ENCODE assay signal across 11 mouse cellular contexts in genomic region chr12:81108600-81109011, GRCm38 (mm10).
A peak's percentile ranks its signal among the peaks of the same experiment; 100 is the strongest.
DNase-seq lines count a peak whose midpoint lies in the region; ATAC-seq lines count a peak whose summit lies in the region.
"Had no signal": no experiment of that assay in that cellular context is flagged by ENCODE, and none has a peak within 500 bp of the region (broad histone marks: within the 10 kb centered on the region; RNA-seq: fewer than 3 reads in every experiment).

No protein-coding gene starts in this region.

- no peaks in the 10 kb centered on the region for H3K9me3 ChIP-seq in forebrain, embryonic 10.5 days
- no peaks in the 10 kb centered on the region for H3K9me3 ChIP-seq in forebrain, embryonic 15.5 days
- H3K9me3 ChIP-seq in liver, embryonic 13.5 days (replicated peaks) = no peaks in the 10 kb centered on the region
- no peaks in the 10 kb centered on the region for H3K9me3 ChIP-seq in midbrain, embryonic 13.5 days

- DNase-seq in forebrain, embryonic 10.5 days (ENCODE audit: extremely low spot score, low spot score) = peak; percentile 25
- peak; percentile 77 for DNase-seq in embryo, embryonic 10.5 days (ENCODE audit: low spot score)
- no peak for DNase-seq in liver, embryonic 13.5 days
- no peak for DNase-seq in layer of hippocampus, postnatal 25 days (ENCODE audit: extremely low spot score in 1 of 2, low spot score in 1 of 2)
- DNase-seq in left cerebral cortex, postnatal 14 days (ENCODE audit: low spot score in 2 of 2) = no peak
- no peak for DNase-seq in cerebellum, adult 9-11 months
- DNase-seq: gastrocnemius, postnatal 10 days had no signal

- H3K9ac ChIP-seq in forebrain, embryonic 15.5 days (replicated peaks) = no peak overlapping the region
- H3K9ac ChIP-seq in liver, embryonic 13.5 days = no peak overlapping the region
- H3K9ac ChIP-seq in midbrain, embryonic 13.5 days (replicated peaks) = no peak overlapping the region

- H3K27ac ChIP-seq in forebrain, embryonic 10.5 days = peak overlapping the region; percentile 62
- H3K27ac ChIP-seq in forebrain, embryonic 15.5 days (replicated peaks) = no peak overlapping the region
- peak overlapping the region; percentile 21 for H3K27ac ChIP-seq in liver, embryonic 13.5 days
- no peak overlapping the region for H3K27ac ChIP-seq in midbrain, embryonic 13.5 days
- H3K27ac ChIP-seq: kidney, postnatal 0 days had no signal

- H3K4me2 ChIP-seq in forebrain, embryonic 15.5 days (replicated peaks) = no peak overlapping the region
- no peak overlapping the region for H3K4me2 ChIP-seq in liver, embryonic 13.5 days
- no peak overlapping the region for H3K4me2 ChIP-seq in midbrain, embryonic 13.5 days (replicated peaks)

- no peak overlapping the region for H3K4me3 ChIP-seq in forebrain, embryonic 10.5 days
- no peak overlapping the region for H3K4me3 ChIP-seq in forebrain, embryonic 15.5 days
- H3K4me3 ChIP-seq in liver, embryonic 13.5 days (replicated peaks) = no peak overlapping the region
- H3K4me3 ChIP-seq in midbrain, embryonic 13.5 days (replicated peaks) = no peak overlapping the region

- intact Hi-C loops in left cerebral cortex, postnatal 14 days (cut with DNase I) = no loop called here

- 25% methylated on average over 7 of the region's 7 CpGs for WGBS in forebrain, embryonic 10.5 days
- WGBS in forebrain, embryonic 15.5 days = 34% methylated on average over 7 of the region's 7 CpGs
- WGBS in liver, embryonic 13.5 days (ENCODE audit: insufficient replicate concordance) = 44% methylated on average over 7 of the region's 7 CpGs
- WGBS in midbrain, embryonic 13.5 days = 25% methylated on average over 7 of the region's 7 CpGs

- H3K36me3 ChIP-seq in forebrain, embryonic 10.5 days (replicated peaks) = 0 out of 2 replicates have a peak, but pooled peaks cover 5% of the 10 kb centered on the region
- no peaks in the 10 kb centered on the region for H3K36me3 ChIP-seq in forebrain, embryonic 15.5 days
- H3K36me3 ChIP-seq in liver, embryonic 13.5 days = no peaks in the 10 kb centered on the region
- peaks cover 3% of the 10 kb centered on the region; the same call in 1 of the 2 replicates for H3K36me3 ChIP-seq in midbrain, embryonic 13.5 days

- H3K27me3 ChIP-seq in forebrain, embryonic 10.5 days (ENCODE audit: poor library complexity, severe bottlenecking) = no peaks in the 10 kb centered on the region
- H3K27me3 ChIP-seq in forebrain, embryonic 15.5 days = no peaks in the 10 kb centered on the region
- H3K27me3 ChIP-seq in liver, embryonic 13.5 days = no peaks in the 10 kb centered on the region
- H3K27me3 ChIP-seq in midbrain, embryonic 13.5 days = no peaks in the 10 kb centered on the region

- ATAC-seq in forebrain, embryonic 15.5 days (replicated peaks) = no peak
- peak; percentile 53 for ATAC-seq in liver, embryonic 13.5 days (ENCODE audit: low read depth)
- ATAC-seq in midbrain, embryonic 13.5 days = peak; percentile 75
- ATAC-seq: activated CD4-positive, CD25-positive, alpha-beta regulatory T cell, adult 4 months had no signal

- H3K4me1 ChIP-seq in forebrain, embryonic 10.5 days = peaks cover 25% of the 10 kb centered on the region
- peaks cover 15% of the 10 kb centered on the region for H3K4me1 ChIP-seq in forebrain, embryonic 15.5 days
- H3K4me1 ChIP-seq in liver, embryonic 13.5 days (replicated peaks) = peaks cover 10% of the 10 kb centered on the region; the same call in 1 of the 2 replicates
- peaks cover 18% of the 10 kb centered on the region for H3K4me1 ChIP-seq in midbrain, embryonic 13.5 days (replicated peaks)

Comparison
In these comparisons a context has a peak if more than half of its experiments do, and no peak if none do; other contexts are left out.
1. H3K27ac ChIP-seq: peak in forebrain, embryonic 10.5 days (single experiment) and liver, embryonic 13.5 days (single experiment); none in forebrain, embryonic 15.5 days (single experiment) and midbrain, embryonic 13.5 days (single experiment).
2. DNase-seq: peak in forebrain, embryonic 10.5 days (single experiment) and embryo, embryonic 10.5 days (single experiment); none in liver, embryonic 13.5 days (single experiment), layer of hippocampus, postnatal 25 days (0 of 2), left cerebral cortex, postnatal 14 days (0 of 2) and cerebellum, adult 9-11 months (single experiment).